Mouse (Mus musculus) retina, embryonic 14.5 days (tissue): ENCODE measurements around the gene Espl1.

Experiments
- DNase-seq: peaks from one replicate; pipeline ENCODE4 v3.0.0-alpha.2; 2015; ENCODE audit warnings: low spot score

Gene Espl1

DNA sequence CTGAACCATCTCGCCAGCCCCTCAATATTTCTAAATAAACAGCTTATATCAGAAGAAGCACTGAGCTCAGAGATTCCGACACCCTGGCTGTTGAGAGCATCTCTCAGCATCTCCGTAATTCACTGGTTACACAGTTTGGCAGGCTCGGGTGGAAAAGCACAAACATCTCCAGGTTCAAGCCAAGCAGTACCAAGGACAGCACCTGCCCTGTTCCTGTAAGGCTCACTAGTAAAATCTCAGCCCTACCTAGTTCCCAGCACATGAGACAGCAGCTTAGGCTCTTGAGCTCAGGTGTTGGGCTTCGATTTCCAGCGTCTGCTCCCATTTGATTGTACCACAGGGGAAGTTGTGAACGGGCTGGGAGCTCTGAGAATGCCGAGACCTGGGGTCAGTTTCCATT is 39.2 kb downstream of the Espl1 start:
- DNase-seq: no peak

DNA sequence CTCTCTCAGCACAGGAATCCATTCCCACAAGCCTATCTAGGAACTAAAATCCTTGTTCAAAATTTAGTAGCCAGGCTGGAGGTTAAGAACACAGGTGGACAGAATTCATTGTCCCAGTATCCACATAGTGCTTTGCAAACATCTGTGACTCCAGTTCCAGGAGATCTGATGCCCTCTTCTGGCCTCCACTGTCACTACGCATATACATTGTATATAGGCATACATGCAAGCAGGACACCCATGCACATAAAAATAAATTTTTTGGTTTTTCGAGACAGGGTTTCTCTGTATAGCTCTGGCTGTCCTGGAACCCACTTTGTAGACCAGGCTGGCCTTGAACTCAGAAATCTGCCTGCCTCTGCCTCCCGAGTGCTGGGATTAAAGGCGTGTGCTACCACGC is 39.9 kb downstream of the Espl1 start:
- peak; percentile 43 for DNase-seq

DNA sequence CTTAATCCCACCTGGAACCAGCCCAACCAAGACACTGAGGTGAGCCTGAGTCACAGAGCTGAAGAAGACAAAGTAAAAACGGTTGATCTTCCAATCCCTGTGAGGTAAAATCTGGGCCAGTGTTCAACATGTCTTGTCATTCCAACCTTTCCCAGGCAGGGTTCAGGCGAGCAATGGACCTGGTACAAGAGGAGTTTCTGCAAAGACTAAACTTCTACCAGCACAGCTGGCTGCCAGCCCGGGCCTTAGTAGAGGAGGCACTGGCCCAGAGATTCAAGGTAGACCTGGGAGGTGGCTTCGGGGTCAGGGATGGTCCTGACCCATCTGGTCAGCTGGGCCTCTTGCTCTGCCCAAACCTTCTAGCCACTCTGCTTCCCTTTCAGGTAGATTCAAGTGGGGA is 40.9 kb downstream of the Espl1 start:
- no peak for DNase-seq

DNA sequence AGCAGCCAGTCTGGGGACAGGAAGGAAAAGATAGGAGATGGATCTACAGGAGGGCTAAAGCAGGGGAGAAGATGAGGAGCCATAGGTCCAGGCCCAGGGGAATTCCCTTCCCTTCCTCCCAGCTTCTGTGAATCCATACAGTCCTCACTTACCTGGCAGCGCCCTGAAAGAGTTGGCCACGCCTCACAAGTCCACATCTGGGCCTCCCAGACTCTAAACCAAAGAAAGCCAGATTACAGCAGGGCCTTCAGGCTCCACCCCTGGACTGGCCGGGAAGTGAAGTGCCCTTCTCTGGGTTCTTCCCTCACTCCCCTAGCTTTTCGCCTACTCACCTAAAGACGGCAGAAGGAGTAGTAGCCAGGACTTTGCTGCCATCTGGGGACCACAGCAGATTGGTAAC is 43.5 kb downstream of the Espl1 start:
- no peak for DNase-seq

DNA sequence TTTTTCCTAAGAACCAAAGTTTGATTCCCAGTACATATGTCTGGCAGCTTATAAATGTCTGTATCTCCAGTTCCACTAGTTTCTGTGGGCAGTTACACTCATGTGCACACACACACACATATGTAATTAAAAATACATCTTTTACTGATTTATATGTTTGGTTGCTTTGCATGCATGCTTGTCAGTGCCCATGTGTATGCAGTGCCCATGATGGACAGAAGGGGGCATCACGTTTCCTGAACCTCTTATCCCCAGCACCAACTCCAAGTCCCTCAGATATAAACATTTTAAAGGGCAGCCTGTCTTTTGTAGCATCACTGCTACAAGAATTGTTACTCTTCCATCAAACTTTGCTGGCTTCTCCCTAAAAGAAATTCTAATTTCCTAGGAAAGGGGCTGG is 45.5 kb downstream of the Espl1 start:
- peak; percentile 66 for DNase-seq

DNA sequence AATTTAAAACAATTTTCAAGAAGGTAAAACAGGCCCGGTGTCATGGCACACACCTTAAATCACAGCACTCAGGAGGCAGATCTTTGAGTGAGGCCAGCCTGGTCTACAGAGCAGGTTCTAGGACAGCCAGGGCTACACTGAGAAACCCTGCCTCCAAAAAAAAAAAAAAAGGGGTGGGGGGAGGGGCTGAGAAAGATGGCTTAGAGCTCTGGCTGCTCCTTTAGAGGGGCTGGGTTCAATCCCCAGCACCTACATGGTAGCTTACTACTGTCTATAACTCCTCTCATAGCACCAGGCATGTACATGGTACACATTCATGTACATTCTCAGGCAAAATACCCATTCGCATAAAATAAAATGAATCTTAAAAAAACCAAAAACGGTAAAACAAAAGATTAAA is 48.4 kb downstream of the Espl1 start:
- DNase-seq: no peak

DNA sequence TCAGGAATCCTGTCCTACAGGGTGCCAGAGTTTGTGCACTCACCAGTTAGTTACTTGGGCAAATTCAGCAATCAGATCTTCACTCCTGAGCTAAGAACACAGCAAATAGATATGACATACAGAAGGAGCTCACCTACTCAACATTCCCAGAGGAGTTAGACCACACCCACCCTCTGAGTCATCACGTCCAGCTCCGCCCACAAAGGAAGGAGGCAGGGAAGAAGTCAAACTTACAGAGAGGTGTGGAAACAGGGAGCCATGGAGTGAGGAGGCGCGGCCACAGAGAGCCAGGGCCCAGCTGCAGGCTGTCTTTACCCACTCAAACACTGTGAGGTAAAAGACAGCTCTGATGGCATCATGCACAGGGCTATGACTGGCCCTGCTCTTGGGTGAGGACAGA is 50.4 kb downstream of the Espl1 start:
- DNase-seq: no peak

DNA sequence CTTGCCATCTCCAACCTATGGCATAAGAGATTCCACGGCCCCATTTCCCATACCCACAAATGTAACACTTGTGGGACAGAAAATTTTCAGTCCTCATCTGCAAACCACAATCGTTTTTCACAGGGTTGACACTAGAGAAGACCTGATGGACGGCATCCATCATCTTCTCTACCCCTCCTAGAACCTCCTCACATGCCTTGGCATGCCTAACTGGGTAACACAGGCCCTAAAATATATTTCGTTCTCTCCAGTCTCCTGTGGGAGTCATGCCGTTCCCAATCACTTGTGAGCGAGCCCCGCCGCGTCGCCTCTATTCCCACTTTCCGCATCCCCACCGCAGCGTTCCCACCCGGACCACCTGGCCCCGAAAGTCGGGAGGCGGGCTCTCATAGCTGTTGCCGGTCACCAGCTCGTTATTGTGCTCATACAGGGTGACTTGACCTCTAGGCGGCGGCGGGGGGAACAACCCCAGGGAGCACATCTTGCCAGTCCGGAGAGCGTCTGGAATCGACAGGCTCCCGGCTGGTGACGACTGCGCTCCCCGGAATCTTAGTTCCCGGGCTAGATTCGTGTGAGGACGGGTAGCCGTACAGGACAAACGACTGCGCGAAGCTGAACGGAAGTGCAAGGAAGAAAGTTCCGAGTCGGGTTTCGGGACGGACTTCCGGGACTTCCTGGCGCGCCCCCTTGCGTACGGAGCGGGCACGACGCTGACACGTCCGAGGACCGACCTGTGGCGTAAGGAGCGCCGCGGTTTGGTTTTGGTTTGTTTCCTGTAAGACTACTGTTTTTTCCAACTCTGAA is 54.3 kb downstream of the Espl1 start, which contains the start of gene Aaas:
Gene Aaas (minus strand): TSS at position 634 of the 804 bp plus-strand sequence.
- DNase-seq: peak; percentile 96

DNA sequence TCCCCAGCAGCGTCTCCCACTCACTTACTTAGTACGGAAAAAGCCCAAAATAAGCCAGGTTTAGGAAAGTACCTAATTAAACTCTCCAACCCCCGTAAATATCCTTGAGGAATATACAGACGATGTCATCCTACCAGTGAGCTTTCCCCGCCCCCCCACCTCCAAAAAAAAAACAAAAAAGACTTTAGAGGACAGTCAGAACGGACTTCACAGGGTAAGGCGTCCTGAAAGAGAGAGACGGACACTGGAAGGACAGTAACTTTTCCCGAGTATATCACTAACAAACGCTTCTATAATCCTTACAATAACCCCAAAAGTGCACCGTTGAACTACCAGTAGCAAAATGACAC is 54.9 kb downstream of the Espl1 start:
- no peak for DNase-seq

DNA sequence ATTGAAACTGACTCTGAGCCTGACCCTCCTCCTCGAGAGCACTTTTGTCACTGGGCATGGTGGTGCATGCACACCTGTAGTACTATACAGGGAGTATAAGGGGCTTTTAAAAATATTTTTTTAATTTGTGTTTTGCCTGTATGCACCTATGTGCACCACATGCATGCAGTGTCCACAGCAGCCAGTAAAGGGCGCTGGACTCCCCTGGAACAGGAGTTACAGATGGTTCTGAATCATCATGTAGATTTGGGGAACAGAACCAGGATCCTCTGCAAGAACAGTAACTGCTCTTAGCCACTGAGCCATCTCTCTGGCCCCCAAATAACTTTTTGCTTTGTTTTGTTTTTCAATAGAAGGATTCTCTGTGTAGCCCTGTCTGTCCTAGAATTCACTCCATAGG is 56.1 kb downstream of the Espl1 start:
- DNase-seq: no peak

DNA sequence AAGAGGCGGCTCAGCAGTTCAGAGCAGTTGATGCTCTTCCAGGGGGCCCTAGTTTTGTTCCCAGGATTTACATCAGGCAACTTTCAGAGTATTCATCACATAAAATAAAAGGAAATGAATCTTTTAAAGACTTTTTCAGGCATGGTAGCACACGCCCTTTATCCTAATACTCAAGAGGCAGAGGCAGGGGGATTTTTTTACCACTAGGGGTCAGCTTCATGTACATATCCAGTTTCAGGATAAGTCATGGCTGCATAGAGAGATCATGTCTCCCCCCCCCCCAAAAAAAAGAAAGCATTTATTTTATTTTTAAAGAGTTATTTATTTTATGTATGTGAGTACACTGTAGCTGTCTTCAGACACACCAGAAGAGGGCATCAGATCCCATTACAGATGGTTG is 57.9 kb downstream of the Espl1 start:
- DNase-seq: no peak

DNA sequence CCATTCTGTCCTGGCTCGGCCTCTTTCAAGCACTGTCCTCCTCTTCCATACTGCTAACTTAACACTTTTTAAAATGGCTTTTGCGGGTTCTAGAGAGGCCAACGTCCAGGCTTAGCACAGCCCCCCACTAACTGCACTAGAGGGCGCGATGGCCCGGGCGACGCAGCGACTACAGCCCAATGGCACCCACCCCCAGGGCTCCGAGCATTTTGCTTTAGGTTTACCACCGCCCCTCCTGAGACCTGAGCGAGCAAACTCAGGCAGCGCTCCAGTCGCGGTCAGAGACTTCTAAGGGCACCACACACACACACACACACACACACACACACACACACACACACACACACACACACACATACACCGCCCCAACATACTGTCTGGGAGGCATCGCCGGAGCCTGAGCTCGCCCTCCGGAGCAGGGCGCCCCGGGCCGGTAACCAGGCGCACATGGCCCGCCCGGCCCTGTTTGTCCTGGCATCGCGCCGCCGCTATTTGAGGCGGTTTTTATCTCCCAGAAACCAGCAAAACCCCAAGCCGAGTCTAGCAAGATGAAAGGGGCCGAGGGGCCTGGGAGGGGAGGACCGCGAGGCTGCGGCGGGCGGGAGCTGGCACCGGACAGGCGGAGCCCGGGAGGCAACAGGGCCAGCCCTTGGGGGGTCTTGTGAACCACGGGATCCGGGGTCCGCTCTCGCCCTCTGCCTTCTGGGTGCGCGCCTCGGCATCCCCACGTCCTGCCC is 59.2 kb downstream of the Espl1 start:
- peak; percentile 72 for DNase-seq

DNA sequence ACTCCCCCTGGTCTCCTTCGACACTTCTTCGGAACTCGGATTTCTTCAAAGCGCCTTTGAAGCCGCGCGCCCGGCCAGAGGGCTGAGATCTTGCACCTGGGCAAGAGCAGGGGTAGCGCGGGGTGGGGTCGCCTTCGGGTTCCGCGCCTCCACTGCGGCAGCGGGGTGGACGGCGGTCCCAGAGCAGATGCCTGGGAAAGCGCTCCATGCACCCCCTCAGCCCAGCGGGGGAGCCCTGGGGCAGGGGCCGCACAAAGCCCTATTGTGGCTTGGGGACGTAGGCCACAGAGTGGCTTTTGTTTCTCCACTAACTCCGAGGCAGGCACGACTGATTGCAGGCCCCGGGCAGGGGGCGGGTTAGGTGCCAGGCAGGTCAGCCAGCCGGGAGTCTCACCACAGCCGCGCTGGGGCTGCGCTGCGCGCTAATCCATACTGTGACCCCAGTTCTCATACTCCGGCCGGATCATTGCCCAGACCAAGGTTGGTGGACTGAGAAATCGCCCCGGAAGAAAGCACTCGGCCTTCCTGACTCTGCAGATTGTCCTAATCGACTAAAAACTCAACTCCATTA is 59.9 kb downstream of the Espl1 start:
- DNase-seq: peak; percentile 68

DNA sequence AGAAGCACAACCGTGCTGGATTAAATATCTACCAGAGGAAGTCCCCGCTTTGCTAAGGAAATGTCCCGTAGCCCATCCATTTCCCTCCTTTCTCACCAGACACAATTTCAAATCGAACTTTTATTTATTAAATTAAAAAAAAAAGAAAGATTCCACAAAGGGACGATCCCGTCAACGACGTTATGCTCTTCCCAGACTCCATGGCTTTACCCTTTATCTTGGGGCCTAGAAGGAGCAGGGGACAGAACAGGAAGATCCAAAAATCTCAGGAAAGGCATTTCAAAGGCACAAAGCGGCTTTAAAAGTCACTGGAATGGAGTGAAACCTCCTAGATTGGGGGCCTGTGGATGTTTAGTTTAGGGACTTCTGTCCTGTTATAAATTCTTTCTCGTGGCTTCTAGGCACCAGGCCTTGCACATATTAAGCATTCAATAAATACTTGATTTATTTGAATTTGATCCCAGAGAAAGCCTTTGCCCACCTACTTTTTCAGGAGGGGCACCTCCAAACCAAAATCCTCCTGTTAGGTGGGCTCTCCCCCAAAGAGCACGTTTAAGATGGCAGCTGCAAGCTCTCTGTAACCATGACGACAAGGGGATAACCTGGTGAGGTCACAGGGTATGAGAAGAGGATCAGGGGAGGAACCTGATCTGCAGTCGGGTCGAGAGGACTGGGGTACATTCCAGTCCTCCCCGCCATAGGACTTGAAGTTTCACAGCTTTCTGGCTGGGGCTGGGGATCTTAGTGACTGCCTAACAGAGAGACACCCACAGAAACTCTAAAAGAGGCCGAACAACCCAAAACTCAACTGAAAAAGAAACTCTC is 60.6 kb downstream of the Espl1 start:
- no peak for DNase-seq

DNA sequence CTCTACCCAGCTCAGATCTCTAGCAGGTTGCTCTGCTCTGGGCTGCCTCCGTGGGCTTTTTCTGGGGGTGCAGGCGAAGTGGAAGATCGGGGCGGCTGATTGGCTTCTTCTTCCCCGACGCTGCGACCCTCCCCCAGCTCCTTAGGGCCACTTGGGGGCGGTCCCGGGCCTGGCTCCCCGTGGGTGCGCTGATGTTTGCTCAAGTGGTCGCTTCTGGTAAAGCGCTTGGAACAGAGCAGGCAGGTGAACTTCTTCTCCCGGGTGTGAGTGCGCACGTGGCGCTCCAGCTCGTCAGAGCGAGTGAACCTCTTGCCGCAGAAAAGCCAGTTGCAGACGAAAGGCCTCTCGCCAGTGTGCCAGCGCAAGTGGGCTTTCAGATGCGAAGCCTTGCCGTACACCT is 62.1 kb downstream of the Espl1 start:
- peak; percentile 63 for DNase-seq

DNA sequence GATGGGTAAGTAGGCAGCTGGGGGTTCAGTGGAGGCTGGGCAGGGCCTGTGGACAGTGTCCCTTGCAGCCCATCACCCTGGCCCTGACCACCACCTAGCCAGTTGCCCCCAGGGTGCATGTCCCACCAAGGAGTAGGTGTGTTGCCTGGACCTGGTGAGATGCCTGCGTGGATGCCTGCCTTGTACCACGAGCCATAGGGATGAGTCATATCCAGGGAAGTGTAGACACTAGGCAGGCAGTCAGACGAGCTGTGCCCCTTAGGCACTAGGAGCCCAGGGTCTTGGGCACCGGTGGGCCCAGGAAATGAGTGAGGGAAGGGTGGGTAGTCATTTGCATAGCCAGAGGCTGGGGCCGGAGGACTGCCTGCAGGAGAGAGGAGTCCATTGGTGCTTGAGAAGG is 62.8 kb downstream of the Espl1 start:
- DNase-seq: no peak

DNA sequence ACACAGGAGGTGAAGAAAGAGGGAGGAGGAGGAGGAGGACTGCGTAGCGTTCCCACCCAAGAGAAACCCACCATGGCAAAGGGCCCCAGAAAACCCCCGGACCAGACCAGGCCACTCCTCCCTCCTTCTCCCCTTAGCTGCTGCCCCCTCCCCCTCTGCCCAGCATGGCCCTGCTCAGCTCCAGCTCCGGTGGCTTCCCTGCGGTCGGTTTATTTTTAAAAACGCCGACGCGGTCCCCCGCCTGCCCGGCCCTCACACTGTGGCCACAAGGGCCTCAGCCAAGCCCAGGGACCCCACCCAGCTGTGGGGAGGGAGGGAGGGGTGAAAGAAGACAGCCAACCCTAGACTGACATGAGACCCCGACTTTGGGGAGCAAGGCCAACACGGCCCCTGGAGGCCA is 66.6 kb downstream of the Espl1 start:
- DNase-seq: no peak

DNA sequence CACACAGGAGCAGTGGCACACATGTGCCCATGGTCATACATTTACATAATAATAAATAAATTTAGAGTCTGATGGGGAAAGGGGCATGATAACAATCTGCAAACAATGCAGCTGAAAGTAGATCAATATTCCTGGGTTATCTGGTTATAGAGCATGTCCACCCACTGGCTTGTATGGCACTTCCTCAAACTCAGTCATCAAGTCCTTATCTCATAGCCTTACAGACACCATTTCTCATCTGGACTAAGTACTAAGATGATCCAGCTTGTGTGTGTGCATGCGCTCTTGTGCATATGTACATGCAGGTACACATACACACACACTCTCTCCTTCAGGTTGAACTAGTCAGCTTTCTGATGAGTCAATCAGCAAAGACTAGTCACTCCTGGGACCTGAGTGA is 68.6 kb downstream of the Espl1 start:
- no peak for DNase-seq

DNA sequence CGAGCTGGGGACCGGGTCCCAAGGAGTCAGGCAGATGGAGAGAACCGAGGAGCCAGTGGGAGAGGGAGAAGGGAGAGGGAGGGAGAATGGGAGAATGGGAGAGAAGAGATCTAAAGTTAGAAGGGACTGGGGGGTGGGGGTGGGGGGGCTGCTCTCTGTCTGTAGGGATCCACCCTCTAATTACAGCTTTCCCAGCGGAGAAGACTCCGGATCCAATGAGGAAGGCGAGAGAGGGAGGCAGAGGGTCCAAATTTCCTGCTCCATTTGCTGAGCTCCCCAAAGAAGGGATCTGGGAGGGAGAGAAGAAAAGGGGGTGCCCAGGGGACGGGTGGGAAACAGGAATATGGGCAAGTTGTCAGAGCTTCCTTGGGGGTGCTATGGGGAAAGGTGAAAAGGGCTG is 70.2 kb downstream of the Espl1 start:
- no peak for DNase-seq

DNA sequence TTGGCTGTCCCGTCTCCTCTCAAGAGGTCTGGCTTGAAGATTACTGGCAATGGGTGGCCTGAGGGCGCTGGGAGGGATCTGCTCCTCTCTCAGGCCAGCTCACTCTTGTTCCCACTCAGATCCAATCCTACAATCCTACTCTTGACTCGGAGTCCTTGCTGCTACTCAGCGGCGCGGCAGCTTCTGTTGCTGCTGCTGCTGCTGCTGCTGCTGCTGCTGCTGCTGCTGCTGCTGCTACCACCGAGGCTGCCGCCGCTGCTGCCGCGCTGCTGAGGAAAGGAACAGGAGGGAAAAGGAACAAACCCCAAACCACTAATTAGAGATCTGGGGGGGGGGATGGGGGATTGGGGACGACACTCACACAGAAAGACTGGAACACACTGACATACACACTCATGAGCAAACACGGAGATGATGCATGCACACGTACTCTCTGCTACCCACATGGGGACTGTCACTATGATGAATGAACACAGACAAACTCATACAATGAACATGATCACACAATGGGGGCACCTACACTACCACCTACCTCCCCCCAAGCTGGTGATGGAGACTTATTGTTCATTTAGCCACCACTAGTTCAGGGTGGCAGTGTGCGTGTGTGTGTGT is 70.8 kb downstream of the Espl1 start, which contains the start of gene Sp7:
Gene Sp7 (minus strand): TSS at position 450 of the 612 bp plus-strand sequence.
- DNase-seq: peak; percentile 48

DNA sequence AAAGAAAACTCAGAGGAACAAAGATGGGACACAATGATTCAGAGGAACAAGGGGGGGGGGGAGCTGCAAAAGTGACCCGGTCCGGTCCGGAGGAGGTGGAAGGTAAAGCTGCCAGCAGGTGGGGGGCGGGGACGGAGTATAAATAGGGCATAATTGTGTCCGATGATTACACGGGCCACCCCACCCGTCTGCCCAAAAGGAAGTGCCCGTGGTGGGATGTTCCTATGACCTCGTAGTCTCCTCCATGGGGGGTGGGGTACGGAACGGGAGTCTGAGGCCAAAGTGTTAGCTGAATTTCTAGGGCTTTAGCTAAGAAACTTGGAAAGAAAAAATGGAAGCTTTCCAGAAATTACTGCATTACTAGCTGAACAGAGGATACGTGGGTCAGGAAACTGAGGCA is 73.9 kb downstream of the Espl1 start:
- DNase-seq: no peak

DNA sequence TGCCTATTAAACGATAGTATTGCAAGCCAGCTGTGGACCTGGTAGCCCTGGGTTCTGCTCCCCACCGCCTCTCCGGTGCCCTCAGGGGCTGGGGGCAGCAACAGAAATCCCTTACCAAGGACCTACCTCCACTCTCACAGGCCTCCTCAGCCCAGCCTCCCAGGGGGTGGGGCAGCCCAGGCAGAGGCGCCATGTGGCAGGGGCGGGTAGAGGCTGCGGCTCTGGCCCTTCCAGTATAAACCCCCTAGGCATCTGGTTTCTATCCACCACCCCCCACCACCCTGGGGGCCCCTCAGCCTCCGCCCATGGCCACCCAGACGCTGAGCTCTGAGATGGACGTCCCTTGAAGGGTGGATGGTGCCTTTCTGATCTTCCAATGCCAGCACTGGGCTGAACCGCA is 74.7 kb downstream of the Espl1 start:
- DNase-seq: no peak
